Mouse (Mus musculus) liver, postnatal 0 days (tissue): ENCODE results near the gene Car11. TPM values are rescaled to one million over a fixed set of nuclear protein-coding genes. Genes with fewer than 3 reads are reported as not detected.
A peak's percentile ranks its signal among the peaks of the same experiment; 100 is the strongest.

ENCODE experiments used
- ATAC-seq: fragments of 200-750 bp; cut with Nextera tagmentation; 2 replicates; pipeline ENCODE4 v1.8.0; 2017; ENCODE audit warnings: mild to moderate bottlenecking, moderate library complexity
- DNase-seq: peaks from one replicate; pipeline ENCODE4 v3.0.0-alpha.2; 2016
- H3K27ac ChIP-seq: fragments of 300-500 bp; sonication (generic); 2 replicates; pipeline ENCODE4 v1.5.1; 2014; ENCODE audit warnings: antibody characterized with exemption, moderate library complexity, mild to moderate bottlenecking, low read depth
- H3K27me3 ChIP-seq: fragments of 300-500 bp; sonication (generic); 2 replicates; pipeline ENCODE4 v1.6.1; 2014; ENCODE audit warnings: low read length, control low read depth, mixed read lengths; ENCODE audit not compliant: insufficient read depth
- H3K36me3 ChIP-seq: fragments of 300-500 bp; sonication (generic); replicated peaks from 2 replicates; pipeline ENCODE4 v1.6.1; 2014; ENCODE audit warnings: mild to moderate bottlenecking, control low read depth, low read length, moderate library complexity, mixed read lengths; ENCODE audit not compliant: insufficient read depth
- H3K4me1 ChIP-seq: fragments of 300-500 bp; sonication (generic); 2 replicates; pipeline ENCODE4 v1.6.1; 2014; ENCODE audit warnings: antibody characterized with exemption, mild to moderate bottlenecking, control low read depth; ENCODE audit not compliant: insufficient read depth
- H3K4me2 ChIP-seq: fragments of 300-500 bp; sonication (generic); 2 replicates; pipeline ENCODE4 v1.6.1; 2014; ENCODE audit warnings: low read depth, mild to moderate bottlenecking, low read length, moderate library complexity, mixed read lengths
- H3K4me3 ChIP-seq: fragments of 300-500 bp; sonication (generic); 2 replicates; pipeline ENCODE4 v1.5.1; 2014; ENCODE audit warnings: low read depth, low read length
- H3K9ac ChIP-seq: fragments of 300-500 bp; sonication (generic); replicated peaks from 2 replicates; pipeline ENCODE4 v1.6.1; 2014; ENCODE audit warnings: mild to moderate bottlenecking, moderate library complexity
- H3K9me3 ChIP-seq: fragments of 300-500 bp; sonication (generic); 2 replicates; pipeline ENCODE4 v1.6.1; 2016; ENCODE audit warnings: mild to moderate bottlenecking, control low read depth, low read length, mixed read lengths
- CTCF ChIP-seq: sonication (generic); IDR thresholded peaks from 2 replicates; pipeline ENCODE4 v1.5.1; 2016; ENCODE audit warnings: antibody characterized with exemption, low read depth
- EP300 ChIP-seq: IDR thresholded peaks from 2 replicates; pipeline ENCODE4 v1.6.1; 2016; ENCODE audit warnings: antibody characterized with exemption, low read depth, mild to moderate bottlenecking
- WGBS: fragments of 180-500 bp; shearing (Covaris S2); extraction: QIAGEN DNeasy Blood & Tissue Kit; methylation state at CpG from one replicate; pipeline ENCODE4 v1.1.7; 2014; ENCODE audit not compliant: insufficient replicate concordance; 5-methylcytosine and 5-hydroxymethylcytosine counted together
- polyA plus RNA-seq: library from polyadenylated mRNA; unstranded; fragments of >200 nt; fragmentation: Nextera tagmentation; extraction: Ambion mirVana; gene quantifications from 2 replicates; pipeline ENCODE4 v1.2.1, GENCODE M21; 2015

Gene Car11
- polyA plus RNA-seq, 1 experiment from 2014 or later: 0.15 TPM

DNA sequence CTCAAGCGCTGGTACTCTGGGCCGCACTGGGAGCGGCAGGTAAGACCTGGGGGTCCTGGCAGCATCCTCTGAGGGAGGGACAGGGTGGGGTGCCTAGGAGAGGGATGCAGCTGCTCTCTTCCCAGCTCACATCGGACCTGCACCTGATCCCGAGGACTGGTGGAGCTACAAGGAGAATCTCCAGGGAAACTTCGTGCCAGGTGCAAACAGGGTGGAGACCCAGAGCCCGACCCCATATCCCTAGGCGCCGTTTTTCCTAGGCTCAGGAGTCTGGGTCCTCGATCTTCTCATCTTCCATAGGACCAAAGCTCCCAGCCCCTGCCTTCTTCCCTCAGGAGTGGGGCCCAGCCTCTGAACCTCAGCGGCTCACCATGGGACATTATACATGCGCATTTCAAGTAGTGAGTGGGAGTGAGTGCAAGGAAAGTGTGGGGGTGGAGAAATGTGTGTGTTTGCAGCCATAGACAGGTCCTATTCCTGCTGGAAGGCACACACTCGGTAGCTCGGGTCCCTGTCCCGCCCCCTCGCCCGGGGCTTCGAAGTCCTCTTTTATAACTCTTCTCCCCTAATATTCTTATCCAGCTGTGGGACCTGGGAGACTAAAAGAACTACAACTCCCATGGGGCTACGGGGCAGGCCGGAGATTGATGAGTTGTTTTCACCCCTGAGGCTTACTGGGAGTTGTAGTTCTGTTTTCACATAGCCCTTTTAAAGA, 815 bp downstream of the Car11 start:
- Histone ChIP-seq H3K27me3 (peaks cover 31% of the 10 kb centered on the region), H3K27ac (no peak overlapping the region), H3K9me3 (no peaks in the 10 kb centered on the region), H3K4me2 (peak overlapping the region; percentile 52), H3K4me1 (peaks cover 28% of the 10 kb centered on the region), H3K9ac (no peak overlapping the region), H3K36me3 (no peaks in the 10 kb centered on the region), H3K4me3 (no peak overlapping the region)
- ATAC-seq (no peak), DNase-seq (peak; percentile 71)
- 2% methylated on average over 20 of the region's 20 CpGs for WGBS
- TF ChIP-seq EP300: no peak
- TF ChIP-seq CTCF: no peak

DNA sequence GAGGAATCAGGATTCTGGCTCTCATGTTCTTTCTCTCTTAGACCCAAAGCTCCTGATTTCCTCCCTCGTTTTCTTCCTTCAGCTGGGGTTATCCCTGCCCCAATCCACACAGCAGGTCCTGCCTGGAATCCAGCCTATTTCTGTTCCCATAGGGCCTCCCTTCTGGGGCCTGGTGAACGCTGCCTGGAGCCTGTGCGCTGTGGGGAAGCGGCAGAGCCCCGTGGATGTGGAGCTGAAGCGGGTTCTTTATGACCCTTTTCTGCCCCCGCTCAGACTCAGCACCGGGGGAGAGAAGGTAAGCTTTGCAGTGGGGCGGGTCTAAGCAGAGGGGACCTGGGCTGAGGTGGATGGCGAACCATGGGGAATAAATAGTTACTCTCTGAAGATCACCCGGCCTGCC, 1.4 kb downstream of the Car11 start:
- 46% methylated on average over 11 of the region's 11 CpGs for WGBS
- H3K4me3 ChIP-seq: no peak overlapping the region
- no peak for TF ChIP-seq EP300
- no peak for TF ChIP-seq CTCF
- peaks cover 31% of the 10 kb centered on the region for H3K27me3 ChIP-seq
- H3K9me3 ChIP-seq: no peaks in the 10 kb centered on the region
- DNase-seq (no peak), ATAC-seq (no peak)
- no peak overlapping the region for H3K9ac ChIP-seq
- no peak overlapping the region for H3K4me2 ChIP-seq
- H3K36me3 ChIP-seq: no peaks in the 10 kb centered on the region
- peaks cover 34% of the 10 kb centered on the region for H3K4me1 ChIP-seq
- no peak overlapping the region for H3K27ac ChIP-seq

- no peak for DNase-seq
- ATAC-seq: no peak
- H3K27ac ChIP-seq: no peak overlapping the region
- WGBS: 74% methylated on average over 11 of the region's 11 CpGs
- no peak for TF ChIP-seq EP300
- no peak for TF ChIP-seq CTCF
- H3K4me1 ChIP-seq: peaks cover 39% of the 10 kb centered on the region
- H3K27me3 ChIP-seq: peaks cover 31% of the 10 kb centered on the region
- no peak overlapping the region for H3K9ac ChIP-seq
- no peaks in the 10 kb centered on the region for H3K36me3 ChIP-seq
- no peak overlapping the region for H3K4me2 ChIP-seq
- no peaks in the 10 kb centered on the region for H3K9me3 ChIP-seq
- no peak overlapping the region for H3K4me3 ChIP-seq
Observed at GRCm38 (mm10) chr7:45701607-45702006, 2.0 kb downstream of the Car11 start.

DNA sequence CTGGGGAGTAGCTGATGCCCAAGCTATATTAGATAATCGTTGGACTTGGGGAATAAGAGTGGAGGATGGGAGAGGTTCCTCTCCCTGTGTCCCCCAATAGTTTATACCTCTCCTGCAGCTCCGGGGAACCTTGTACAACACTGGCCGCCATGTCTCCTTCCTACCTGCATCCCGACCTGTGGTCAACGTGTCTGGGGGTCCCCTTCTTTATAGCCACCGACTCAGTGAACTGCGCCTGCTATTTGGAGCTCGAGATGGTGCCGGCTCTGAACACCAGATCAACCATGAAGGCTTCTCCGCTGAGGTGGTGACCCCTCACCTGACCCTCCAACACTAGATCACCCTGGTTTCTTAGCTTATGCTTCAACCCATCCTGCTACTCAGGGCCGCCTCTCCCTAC, 2.7 kb downstream of the Car11 start:
- 85% methylated on average over 11 of the region's 11 CpGs for WGBS
- no peak for ATAC-seq
- Histone ChIP-seq H3K4me3 (no peak overlapping the region), H3K4me1 (peaks cover 46% of the 10 kb centered on the region), H3K27me3 (peaks cover 31% of the 10 kb centered on the region), H3K36me3 (no peaks in the 10 kb centered on the region), H3K9me3 (no peaks in the 10 kb centered on the region), H3K9ac (no peak overlapping the region), H3K27ac (no peak overlapping the region), H3K4me2 (no peak overlapping the region)
- no peak for TF ChIP-seq EP300
- no peak for TF ChIP-seq CTCF
- DNase-seq: no peak

GRCm38 (mm10) chr7:45702809-45703520, 3.3 kb downstream of the Car11 start:
- Histone ChIP-seq H3K9ac (no peak overlapping the region), H3K36me3 (no peaks in the 10 kb centered on the region), H3K4me1 (peaks cover 50% of the 10 kb centered on the region), H3K27ac (no peak overlapping the region), H3K27me3 (peaks cover 31% of the 10 kb centered on the region), H3K9me3 (no peaks in the 10 kb centered on the region), H3K4me3 (no peak overlapping the region), H3K4me2 (no peak overlapping the region)
- ATAC-seq (no peak), DNase-seq (no peak)
- no peak for TF ChIP-seq EP300
- 87% methylated on average over 17 of the region's 17 CpGs for WGBS

GRCm38 (mm10) chr7:45703521-45704033, 3.9 kb downstream of the Car11 start:
- Histone ChIP-seq H3K9me3 (no peaks in the 10 kb centered on the region), H3K9ac (no peak overlapping the region), H3K27ac (peak overlapping the region; percentile 77; the same call in 1 of the 2 replicates), H3K4me2 (peak overlapping the region; percentile 99), H3K4me3 (no peak overlapping the region), H3K4me1 (peaks cover 56% of the 10 kb centered on the region), H3K27me3 (peaks cover 27% of the 10 kb centered on the region), H3K36me3 (no peaks in the 10 kb centered on the region)
- WGBS: 37% methylated on average over 12 of the region's 12 CpGs
- DNase-seq: no peak
- no peak for ATAC-seq
- no peak for TF ChIP-seq CTCF
- TF ChIP-seq EP300: no peak
